Mouse (Mus musculus): ENCODE data around the gene Otog. TPM values are rescaled to one million over a fixed set of nuclear protein-coding genes. Genes with fewer than 3 reads are reported as not detected.
A peak's percentile ranks its signal among the peaks of the same experiment; 100 is the strongest.

The Otog gene
- 0.43 and 0.56 TPM in 2 replicates for polyA plus RNA-seq (2015; fragmentation: Nextera tagmentation; extraction: Ambion mirVana)

DNA sequence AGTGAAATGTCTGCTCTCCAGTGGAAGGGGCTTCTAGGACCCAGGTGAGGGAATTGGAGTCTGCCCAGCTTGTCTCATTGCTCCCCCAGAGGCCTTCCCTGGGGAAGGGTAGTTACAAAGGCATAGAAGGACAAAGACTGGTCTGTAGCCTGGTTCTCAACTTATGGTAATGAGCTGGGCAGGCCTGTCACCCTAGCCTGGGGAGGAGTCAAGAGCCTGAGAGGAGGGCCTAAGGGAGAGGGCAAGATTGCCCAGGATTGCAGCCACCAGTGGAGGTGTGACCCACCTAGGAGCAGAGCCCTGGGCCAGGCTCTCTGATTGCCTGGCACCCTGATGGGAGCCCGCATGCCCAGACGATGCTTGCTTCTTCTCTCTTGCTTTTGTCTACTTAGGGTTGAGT is at the start of gene Otog:
Gene Otog, plus strand, starts transcription at position 292 of the 400 bp plus-strand sequence.
- ATAC-seq (ENCODE audit: low FRiP score, low read depth), result no peak
- Histone ChIP-seq H3K27ac (no peak within 1 kb of the TSS), H3K27me3 (no peaks in the 10 kb centered on the region), H3K9me3 (no peaks in the 10 kb centered on the region), H3K36me3 (no peaks in the 10 kb centered on the region), H3K4me1 (peaks cover 31% of the 10 kb centered on the region), H3K4me3 (no peak within 1 kb of the TSS), H3K4me2 (replicated peaks) (no peak within 1 kb of the TSS), H3K9ac (no peak within 1 kb of the TSS)
- WGBS, result 30% methylated on average over 2 of the region's 2 CpGs

DNA sequence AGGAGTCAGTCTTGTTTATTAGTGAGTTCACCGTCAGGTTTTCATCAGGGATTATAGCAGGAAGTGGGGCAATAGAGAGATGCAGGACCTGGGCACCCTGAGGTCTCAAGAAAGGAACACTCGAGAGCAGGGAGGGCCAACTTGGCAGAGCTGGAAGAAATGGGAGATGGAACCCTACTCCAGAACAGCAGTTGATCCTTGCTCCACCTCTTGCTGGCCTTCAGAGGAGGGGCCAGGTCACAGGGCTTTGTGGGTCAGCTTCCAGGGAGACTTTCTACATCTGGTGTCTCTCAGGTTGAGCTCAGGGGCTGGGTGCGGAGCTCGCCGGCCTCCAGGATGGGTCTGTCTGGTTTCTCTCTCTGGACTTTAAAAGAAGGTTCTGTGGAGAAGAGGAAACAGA is 45.4 kb upstream of the Otog start:
- Histone ChIP-seq H3K27ac (no peak overlapping the region), H3K27me3 (no peaks in the 10 kb centered on the region), H3K4me1 (no peaks in the 10 kb centered on the region), H3K36me3 (no peaks in the 10 kb centered on the region), H3K4me2 (replicated peaks) (no peak overlapping the region), H3K9ac (no peak overlapping the region), H3K9me3 (no peaks in the 10 kb centered on the region), H3K4me3 (no peak overlapping the region)
- ATAC-seq (ENCODE audit: low FRiP score, low read depth), result no peak
- 65% methylated on average over 5 of the region's 5 CpGs for WGBS

DNA sequence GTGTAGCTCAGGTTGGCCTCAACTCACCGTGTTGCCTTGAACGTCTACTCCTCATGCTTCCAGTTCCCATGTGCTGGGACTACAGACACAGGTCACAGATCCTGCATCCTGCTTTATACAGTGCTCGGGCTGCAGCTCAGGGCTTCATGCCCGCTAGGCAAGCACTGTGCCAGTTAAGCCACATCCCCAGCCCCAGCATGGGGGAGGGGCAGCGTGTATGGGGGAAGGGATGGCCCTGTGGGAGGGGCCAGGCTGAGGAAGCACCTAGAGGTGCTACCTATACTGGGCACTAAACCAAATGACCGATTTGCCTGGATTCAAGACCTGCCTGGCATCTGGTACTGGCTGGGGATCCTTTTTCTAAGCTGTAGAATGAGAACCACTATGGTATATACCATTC is 40.8 kb upstream of the Otog start:
- no peaks in the 10 kb centered on the region for H3K9me3 ChIP-seq
- 74% methylated on average over 6 of the region's 6 CpGs for WGBS
- no peak overlapping the region for H3K27ac ChIP-seq
- no peak overlapping the region for H3K4me2 ChIP-seq (replicated peaks)
- no peak overlapping the region for H3K9ac ChIP-seq
- no peak for ATAC-seq (ENCODE audit: low FRiP score, low read depth)
- H3K4me1 ChIP-seq, result 0 out of 2 replicates have a peak, but pooled peaks cover 4% of the 10 kb centered on the region
- no peaks in the 10 kb centered on the region for H3K36me3 ChIP-seq
- no peaks in the 10 kb centered on the region for H3K27me3 ChIP-seq
- no peak overlapping the region for H3K4me3 ChIP-seq

DNA sequence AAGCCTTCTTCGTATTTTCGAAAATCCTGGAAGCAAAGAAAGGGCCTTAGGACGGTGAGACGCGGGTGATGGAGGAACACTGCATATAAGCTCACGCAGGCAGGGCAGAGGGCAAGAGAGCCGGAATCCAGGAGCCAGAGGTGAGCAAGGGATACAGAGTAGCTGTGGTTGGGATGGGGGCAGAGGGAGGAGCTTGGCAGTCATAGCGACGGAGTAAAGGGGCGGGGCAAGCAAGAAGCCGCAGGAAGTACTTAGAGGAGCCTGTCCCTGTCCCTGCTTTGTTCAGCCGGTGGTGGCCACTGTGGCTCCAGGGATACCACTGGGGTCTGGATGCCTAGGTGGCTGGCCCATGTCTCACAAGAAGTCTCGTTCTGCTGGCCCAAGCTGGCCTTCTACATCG is 39.1 kb upstream of the Otog start:
- H3K36me3 ChIP-seq, result no peaks in the 10 kb centered on the region
- no peak overlapping the region for H3K4me3 ChIP-seq
- H3K4me1 ChIP-seq, result 0 out of 2 replicates have a peak, but pooled peaks cover 4% of the 10 kb centered on the region
- H3K9ac ChIP-seq, result 0 out of 2 replicates have a peak overlapping the region, but pooled peaks have one; percentile 19
- H3K9me3 ChIP-seq, result no peaks in the 10 kb centered on the region
- H3K27ac ChIP-seq, result no peak overlapping the region
- WGBS, result 15% methylated on average over 14 of the region's 14 CpGs
- peak overlapping the region; percentile 24 for H3K4me2 ChIP-seq (replicated peaks)
- no peaks in the 10 kb centered on the region for H3K27me3 ChIP-seq
- ATAC-seq (ENCODE audit: low FRiP score, low read depth), result no peak

DNA sequence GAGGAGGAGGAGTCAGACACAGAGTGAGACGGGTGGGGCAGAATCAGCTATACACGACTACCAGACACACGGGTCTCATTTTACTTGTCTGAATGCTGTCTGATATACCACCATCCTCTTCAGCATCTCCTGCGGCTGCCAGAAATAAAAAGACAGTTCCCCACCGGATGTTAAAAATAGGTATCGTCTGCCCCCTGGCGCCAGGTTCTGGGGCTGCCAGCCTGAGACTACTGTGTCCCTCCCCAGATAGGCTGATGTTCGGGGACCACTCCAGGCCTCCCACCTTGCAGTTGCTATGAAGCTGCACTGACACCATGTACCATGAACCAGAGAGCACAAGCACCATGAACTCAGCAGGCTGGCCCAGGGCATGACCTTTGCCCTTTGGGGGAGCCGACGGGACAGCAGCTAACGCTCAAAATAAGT is 36.7 kb upstream of the Otog start:
- ATAC-seq (ENCODE audit: low FRiP score, low read depth), result no peak
- Histone ChIP-seq H3K4me2 (replicated peaks) (no peak overlapping the region), H3K9me3 (no peaks in the 10 kb centered on the region), H3K9ac (no peak overlapping the region), H3K4me1 (0 out of 2 replicates have a peak, but pooled peaks cover 4% of the 10 kb centered on the region), H3K36me3 (no peaks in the 10 kb centered on the region), H3K27ac (no peak overlapping the region), H3K27me3 (no peaks in the 10 kb centered on the region), H3K4me3 (no peak overlapping the region)
- 38% methylated on average over 11 of the region's 11 CpGs for WGBS

DNA sequence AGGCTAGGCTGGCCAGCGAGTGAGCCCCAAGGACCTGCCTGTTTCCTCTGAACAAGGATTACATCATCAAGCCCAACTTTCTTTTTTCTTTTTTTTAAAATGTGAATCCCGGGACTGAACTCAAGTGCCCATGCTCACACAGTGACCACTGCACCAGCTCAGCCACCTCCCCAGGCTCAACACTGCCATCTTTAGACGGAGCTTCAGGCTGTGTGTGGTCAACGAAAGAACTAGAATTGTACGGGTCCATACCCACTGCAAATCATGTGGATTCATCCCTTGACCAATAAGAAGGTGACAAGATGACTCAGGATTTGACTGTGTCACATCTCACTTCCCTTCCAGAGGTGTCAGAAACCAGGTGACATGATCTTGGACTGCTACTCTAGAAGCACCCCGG is 36.0 kb upstream of the Otog start:
- H3K36me3 ChIP-seq, result no peaks in the 10 kb centered on the region
- no peaks in the 10 kb centered on the region for H3K27me3 ChIP-seq
- no peak overlapping the region for H3K27ac ChIP-seq
- H3K9ac ChIP-seq, result no peak overlapping the region
- H3K4me2 ChIP-seq (replicated peaks), result no peak overlapping the region
- ATAC-seq (ENCODE audit: low FRiP score, low read depth), result no peak
- no peaks in the 10 kb centered on the region for H3K9me3 ChIP-seq
- 78% methylated on average over 6 of the region's 6 CpGs for WGBS
- 0 out of 2 replicates have a peak, but pooled peaks cover 4% of the 10 kb centered on the region for H3K4me1 ChIP-seq
- no peak overlapping the region for H3K4me3 ChIP-seq

DNA sequence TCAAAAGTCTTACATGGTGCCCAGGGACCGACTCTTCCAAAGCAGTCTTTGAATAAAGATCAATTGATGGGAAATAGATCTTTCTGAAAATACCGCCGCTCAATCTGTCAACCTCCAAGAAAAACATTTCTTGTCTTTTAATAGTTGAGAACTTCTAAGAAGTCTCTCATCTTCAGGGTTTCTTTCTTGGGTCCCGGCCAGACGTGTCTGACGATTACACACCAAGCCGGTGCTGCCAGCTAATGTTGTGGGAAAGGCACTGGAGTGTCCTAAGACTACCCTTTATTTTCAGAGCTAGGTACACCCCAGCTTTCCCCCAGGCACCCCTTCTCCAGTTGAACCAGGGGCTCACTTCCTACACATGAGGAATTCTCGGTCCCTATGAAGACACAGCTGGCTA is 32.7 kb upstream of the Otog start:
- no peak overlapping the region for H3K4me2 ChIP-seq (replicated peaks)
- WGBS, result 91% methylated on average over 8 of the region's 8 CpGs
- no peak overlapping the region for H3K9ac ChIP-seq
- ATAC-seq (ENCODE audit: low FRiP score, low read depth), result no peak
- H3K27me3 ChIP-seq, result no peaks in the 10 kb centered on the region
- no peak overlapping the region for H3K27ac ChIP-seq
- no peaks in the 10 kb centered on the region for H3K36me3 ChIP-seq
- no peak overlapping the region for H3K4me3 ChIP-seq
- H3K9me3 ChIP-seq, result no peaks in the 10 kb centered on the region
- H3K4me1 ChIP-seq, result no peaks in the 10 kb centered on the region

DNA sequence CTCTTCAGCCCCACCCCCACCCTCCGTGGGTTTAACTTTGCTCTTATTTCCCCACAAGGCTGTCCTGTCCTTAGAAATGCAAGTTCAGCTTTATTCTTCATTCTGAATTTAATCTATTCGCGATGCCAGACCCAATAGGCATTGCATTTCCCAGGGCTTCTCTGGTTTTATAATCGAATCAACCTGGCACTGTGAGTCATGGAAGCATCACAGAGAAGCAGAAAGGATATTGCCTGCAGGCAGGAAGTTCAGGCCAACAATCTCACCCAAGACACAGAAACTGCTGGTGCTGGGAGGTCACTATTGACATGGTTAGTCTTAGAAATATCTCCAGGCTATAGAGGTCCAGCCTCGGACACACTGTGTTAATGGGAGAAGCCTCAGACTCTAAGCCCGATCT is 30.5 kb upstream of the Otog start:
- H3K9ac ChIP-seq, result no peak overlapping the region
- 87% methylated on average over 6 of the region's 6 CpGs for WGBS
- H3K4me2 ChIP-seq (replicated peaks), result no peak overlapping the region
- H3K9me3 ChIP-seq, result no peaks in the 10 kb centered on the region
- H3K27me3 ChIP-seq, result no peaks in the 10 kb centered on the region
- no peak for ATAC-seq (ENCODE audit: low FRiP score, low read depth)
- H3K27ac ChIP-seq, result no peak overlapping the region
- no peak overlapping the region for H3K4me3 ChIP-seq
- H3K4me1 ChIP-seq, result no peaks in the 10 kb centered on the region
- H3K36me3 ChIP-seq, result no peaks in the 10 kb centered on the region

DNA sequence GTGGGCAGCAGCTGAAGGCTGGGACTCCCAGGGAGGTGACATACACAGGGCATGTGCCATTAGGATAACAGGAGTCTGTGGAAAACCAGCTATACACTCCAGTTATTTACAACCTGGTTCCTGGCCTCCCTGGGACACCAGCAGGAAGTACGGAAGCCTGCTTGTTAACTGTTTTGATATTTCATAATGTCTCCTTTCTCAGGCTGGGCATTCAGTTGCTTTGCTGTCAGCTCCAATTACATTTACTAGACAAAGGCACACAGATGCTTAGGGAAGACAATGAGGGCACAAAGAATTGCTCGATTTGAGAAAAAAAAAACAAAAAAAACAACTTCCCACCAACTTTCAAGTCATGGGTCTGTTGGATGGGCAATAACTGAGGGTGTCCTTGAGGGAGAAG is 24.3 kb upstream of the Otog start:
- no peaks in the 10 kb centered on the region for H3K36me3 ChIP-seq
- no peaks in the 10 kb centered on the region for H3K4me1 ChIP-seq
- ATAC-seq (ENCODE audit: low FRiP score, low read depth), result no peak
- H3K4me2 ChIP-seq (replicated peaks), result no peak overlapping the region
- no peaks in the 10 kb centered on the region for H3K9me3 ChIP-seq
- peaks cover 3% of the 10 kb centered on the region; the same call in 1 of the 2 replicates for H3K27me3 ChIP-seq
- no peak overlapping the region for H3K27ac ChIP-seq
- WGBS, result 49% methylated on average over 2 of the region's 2 CpGs
- no peak overlapping the region for H3K9ac ChIP-seq
- H3K4me3 ChIP-seq, result no peak overlapping the region

DNA sequence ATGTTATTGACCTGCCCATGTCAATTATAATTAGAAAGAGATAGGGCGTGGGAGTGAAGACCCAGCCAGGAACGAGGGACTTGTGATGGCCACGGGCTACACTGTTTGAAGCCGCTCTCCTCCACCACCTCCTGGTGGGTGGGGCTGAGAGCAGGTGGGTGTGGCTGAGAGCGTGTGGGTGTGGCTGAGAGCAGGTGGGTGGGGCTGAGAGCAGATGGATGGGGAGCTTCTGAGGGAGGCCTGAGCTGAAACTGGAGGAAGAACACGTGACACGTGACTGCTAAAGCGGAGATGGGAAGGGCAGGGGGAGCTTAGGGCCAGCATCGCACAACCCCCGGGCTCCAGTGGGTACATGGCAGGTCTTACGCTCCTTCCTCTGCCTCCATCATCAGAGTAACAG is 22.4 kb upstream of the Otog start:
- Histone ChIP-seq H3K9ac (no peak overlapping the region), H3K4me1 (no peaks in the 10 kb centered on the region), H3K4me2 (replicated peaks) (no peak overlapping the region; the same call in 1 of the 2 replicates), H3K9me3 (no peaks in the 10 kb centered on the region), H3K36me3 (no peaks in the 10 kb centered on the region), H3K27me3 (peaks cover 3% of the 10 kb centered on the region; the same call in 1 of the 2 replicates), H3K4me3 (no peak overlapping the region), H3K27ac (no peak overlapping the region)
- ATAC-seq (ENCODE audit: low FRiP score, low read depth), result peak; percentile 54; the same call in 1 of the 2 replicates
- WGBS, result 12% methylated on average over 11 of the region's 11 CpGs

DNA sequence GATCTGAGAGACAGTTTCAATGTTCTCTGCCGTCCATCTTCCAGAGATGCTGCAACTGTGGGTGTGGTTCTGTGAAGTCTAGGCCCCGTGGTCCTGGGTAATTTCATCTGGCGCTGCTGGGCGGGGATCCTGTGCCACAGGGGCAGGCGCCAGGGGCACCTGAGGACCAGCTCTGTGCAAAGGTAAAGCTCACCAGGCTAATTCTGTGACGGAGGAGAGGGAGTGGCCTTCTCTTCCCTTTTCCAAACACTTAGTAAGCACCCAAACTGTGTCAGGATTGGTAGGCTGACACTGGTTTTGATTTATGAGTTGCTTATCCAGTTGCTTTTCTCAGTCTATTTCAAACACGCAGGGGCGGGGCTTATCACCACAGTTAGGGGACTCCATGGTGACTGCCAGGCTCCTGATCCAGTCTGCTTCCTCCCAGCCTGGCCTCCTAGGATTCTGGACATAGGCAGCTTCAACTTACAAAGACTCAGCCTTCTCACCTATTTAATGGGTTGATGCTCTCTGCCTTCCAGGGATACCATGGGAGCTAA is 20.1 kb upstream of the Otog start:
- Histone ChIP-seq H3K4me3 (no peak overlapping the region), H3K36me3 (no peaks in the 10 kb centered on the region), H3K9me3 (no peaks in the 10 kb centered on the region), H3K27ac (no peak overlapping the region), H3K4me2 (replicated peaks) (no peak overlapping the region), H3K4me1 (no peaks in the 10 kb centered on the region), H3K9ac (no peak overlapping the region), H3K27me3 (peaks cover 3% of the 10 kb centered on the region; the same call in 1 of the 2 replicates)
- WGBS, result 73% methylated on average over 8 of the region's 8 CpGs
- no peak for ATAC-seq (ENCODE audit: low FRiP score, low read depth)

DNA sequence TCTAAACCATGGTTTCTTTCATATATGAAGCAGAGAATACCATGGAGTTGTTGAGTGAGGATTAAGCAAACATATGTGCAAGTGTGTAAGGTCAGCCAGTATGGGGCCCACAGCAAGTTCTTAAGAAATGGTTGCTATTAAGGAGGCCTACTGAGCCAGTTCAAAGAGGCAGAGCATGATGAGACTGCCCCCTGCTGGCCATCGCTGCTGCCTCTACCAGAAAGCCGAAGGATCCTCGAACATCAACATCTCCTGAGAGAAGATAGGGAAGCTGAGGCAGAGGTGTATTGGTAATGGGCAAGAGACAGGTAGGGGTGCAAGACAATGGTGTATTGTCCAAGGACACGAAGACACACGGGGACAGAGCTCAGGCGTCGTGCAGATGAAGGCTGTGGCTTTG is 14.5 kb upstream of the Otog start:
- Histone ChIP-seq H3K9me3 (no peaks in the 10 kb centered on the region), H3K27ac (no peak overlapping the region), H3K9ac (no peak overlapping the region), H3K4me2 (replicated peaks) (no peak overlapping the region), H3K4me1 (no peaks in the 10 kb centered on the region), H3K4me3 (no peak overlapping the region), H3K27me3 (0 out of 2 replicates have a peak, but pooled peaks cover 2% of the 10 kb centered on the region), H3K36me3 (no peaks in the 10 kb centered on the region)
- 24% methylated on average over 7 of the region's 7 CpGs for WGBS
- ATAC-seq (ENCODE audit: low FRiP score, low read depth), result no peak

DNA sequence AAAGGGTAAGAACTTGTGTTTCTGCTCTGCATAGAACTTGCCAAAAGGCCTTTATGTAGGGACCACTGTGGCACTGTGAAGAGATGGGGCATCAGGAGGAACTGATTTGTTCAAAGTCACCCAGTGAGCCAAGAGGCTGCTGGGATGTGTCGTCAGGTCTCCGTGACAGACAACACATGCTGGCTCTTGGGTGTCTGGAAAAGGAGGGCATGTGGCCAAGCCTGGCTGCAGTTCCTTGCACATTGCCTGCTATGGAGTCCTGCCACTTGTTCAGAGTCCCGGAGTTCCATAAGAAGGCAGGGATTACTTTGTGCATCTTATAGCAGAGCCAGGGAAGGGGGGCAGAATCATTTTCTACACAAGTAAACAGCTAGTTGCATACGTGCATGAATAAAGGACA is 13.9 kb upstream of the Otog start:
- no peak overlapping the region for H3K4me2 ChIP-seq (replicated peaks)
- WGBS, result 63% methylated on average over 4 of the region's 4 CpGs

More for the DNA sequence above, 13.9 kb upstream of the Otog start:
- Histone ChIP-seq H3K9ac (no peak overlapping the region), H3K27me3 (0 out of 2 replicates have a peak, but pooled peaks cover 2% of the 10 kb centered on the region), H3K36me3 (no peaks in the 10 kb centered on the region), H3K4me1 (no peaks in the 10 kb centered on the region), H3K4me3 (no peak overlapping the region), H3K27ac (no peak overlapping the region), H3K9me3 (no peaks in the 10 kb centered on the region)
- no peak for ATAC-seq (ENCODE audit: low FRiP score, low read depth)
